Mouse (Mus musculus): ENCODE measurements at regions not wholly inside any gene's neighbourhood (a gene's known extent, or its start where the extent isn't known, plus 50 kb on each side); places are given as distances from the start of the nearest gene placed in this dataset.

GRCm38 (mm10) chr1:194393720-194394119 lies 224.3 kb upstream of the Plxna2 start:
- TF ChIP-seq CTCF (IDR thresholded peaks at IDR 0.05; ENCODE audit: extremely low read depth, insufficient read depth, low read length) (no peak), POLR2A (IDR thresholded peaks at IDR 0.05; ENCODE audit: extremely low read depth, insufficient read depth, low read length) (no peak)

All from cortical plate, adult 2 months (tissue).